Mouse (Mus musculus): ENCODE data around the gene Rai1. TPM values are rescaled to one million over a fixed set of nuclear protein-coding genes. Genes with fewer than 3 reads are reported as not detected.
A peak's percentile ranks its signal among the peaks of the same experiment; 100 is the strongest.

Gene Rai1
- polyA plus RNA-seq, 2 experiments: 4.5 to 7.2 TPM

- Histone ChIP-seq H3K9ac (replicated peaks) (no peak overlapping the region), H3K4me1 (replicated peaks; ENCODE audit: control insufficient read depth in 2 of 2, insufficient read depth in 2 of 2, low read length in 1 of 2) (peaks cover 37 to 53% of the 10 kb centered on the region in 2 experiments), H3K27me3 (ENCODE audit: control insufficient read depth, insufficient read depth, low read length) (no peaks in the 10 kb centered on the region), H3K36me3 (replicated peaks; ENCODE audit: control insufficient read depth, insufficient read depth, low read depth) (peaks cover 5% of the 10 kb centered on the region; the same call in 1 of the 2 replicates), H3K4me2 (ENCODE audit: low read depth) (peak overlapping the region; percentile 37), H3K4me3 (ENCODE audit: insufficient read depth in 1 of 2, low read depth in 2 of 2, low read length in 2 of 2) (no peak overlapping the region), H3K9me3 (ENCODE audit: control insufficient read depth, low read length) (no peaks in the 10 kb centered on the region), H3K27ac (no peak overlapping the region)
- DNase-seq (ENCODE audit: low read depth in 3 of 3, low spot score in 3 of 3): no peak
- TF ChIP-seq EP300 (IDR thresholded peaks at IDR 0.05; ENCODE audit: low read depth) (no peak), CTCF (IDR thresholded peaks at IDR 0.05; ENCODE audit: low read depth) (no peak)
- 84% methylated on average over 1 of the region's 1 CpGs for WGBS (ENCODE audit: insufficient replicate concordance)
- ATAC-seq (ENCODE audit: insufficient read depth): no peak
Observed at GRCm38 (mm10) chr11:60216671-60217070, 111.9 kb downstream of the Rai1 start.

GRCm38 (mm10) chr11:60217467-60217866, 112.7 kb downstream of the Rai1 start:
- Histone ChIP-seq H3K36me3 (replicated peaks; ENCODE audit: control insufficient read depth, insufficient read depth, low read depth) (peaks cover 5% of the 10 kb centered on the region; the same call in 1 of the 2 replicates), H3K27ac (peak overlapping the region; percentile 36), H3K27me3 (ENCODE audit: control insufficient read depth, insufficient read depth, low read length) (no peaks in the 10 kb centered on the region), H3K4me1 (replicated peaks; ENCODE audit: control insufficient read depth in 2 of 2, insufficient read depth in 2 of 2, low read length in 1 of 2) (peaks cover 34 to 55% of the 10 kb centered on the region in 2 experiments), H3K9me3 (ENCODE audit: control insufficient read depth, low read length) (no peaks in the 10 kb centered on the region), H3K9ac (replicated peaks) (0 out of 2 replicates have a peak overlapping the region, but pooled peaks have one; percentile 7), H3K4me3 (ENCODE audit: insufficient read depth in 1 of 2, low read depth in 2 of 2, low read length in 2 of 2) (no peak overlapping the region), H3K4me2 (ENCODE audit: low read depth) (peak overlapping the region; percentile 37)
- peak; percentile 86 for TF ChIP-seq EP300 (IDR thresholded peaks at IDR 0.05; ENCODE audit: low read depth)
- TF ChIP-seq CTCF (IDR thresholded peaks at IDR 0.05; ENCODE audit: low read depth): no peak
- ATAC-seq (ENCODE audit: insufficient read depth) (peak; percentile 51; the same call in 1 of the 2 replicates), DNase-seq (ENCODE audit: low read depth in 3 of 3, low spot score in 3 of 3) (peak in 1 of 3 experiments; percentile 39)
- 26% methylated on average over 7 of the region's 7 CpGs for WGBS (ENCODE audit: insufficient replicate concordance)

GRCm38 (mm10) chr11:60219609-60220008, 114.8 kb downstream of the Rai1 start:
- H3K4me2 ChIP-seq (ENCODE audit: low read depth): peak overlapping the region; percentile 97
- peak overlapping the region; percentile 90 for H3K27ac ChIP-seq
- ATAC-seq (ENCODE audit: insufficient read depth) (no peak), DNase-seq (ENCODE audit: low read depth in 3 of 3, low spot score in 3 of 3) (peak in 1 of 3 experiments; percentile 54)
- peak overlapping the region; percentile 75 to 94 for H3K4me3 ChIP-seq (ENCODE audit: insufficient read depth in 1 of 2, low read depth in 2 of 2, low read length in 2 of 2)
- TF ChIP-seq CTCF (IDR thresholded peaks at IDR 0.05; ENCODE audit: low read depth) (no peak), EP300 (IDR thresholded peaks at IDR 0.05; ENCODE audit: low read depth) (no peak)
- H3K9ac ChIP-seq (replicated peaks): peak overlapping the region; percentile 86
- no peaks in the 10 kb centered on the region for H3K27me3 ChIP-seq (ENCODE audit: control insufficient read depth, insufficient read depth, low read length)
- peaks cover 34 to 63% of the 10 kb centered on the region in 2 experiments for H3K4me1 ChIP-seq (replicated peaks; ENCODE audit: control insufficient read depth in 2 of 2, insufficient read depth in 2 of 2, low read length in 1 of 2)
- H3K9me3 ChIP-seq (ENCODE audit: control insufficient read depth, low read length): no peaks in the 10 kb centered on the region
- H3K36me3 ChIP-seq (replicated peaks; ENCODE audit: control insufficient read depth, insufficient read depth, low read depth): peaks cover 5% of the 10 kb centered on the region; the same call in 1 of the 2 replicates
- 4% methylated on average over 8 of the region's 8 CpGs for WGBS (ENCODE audit: insufficient replicate concordance)

GRCm38 (mm10) chr11:60220291-60220804, 115.5 kb downstream of the Rai1 start:
- Histone ChIP-seq H3K4me3 (ENCODE audit: insufficient read depth in 1 of 2, low read depth in 2 of 2, low read length in 2 of 2) (peak overlapping the region; percentile 75 to 94), H3K27ac (peak overlapping the region; percentile 90), H3K4me1 (replicated peaks; ENCODE audit: control insufficient read depth in 2 of 2, insufficient read depth in 2 of 2, low read length in 1 of 2) (peaks cover 34 to 63% of the 10 kb centered on the region in 2 experiments), H3K4me2 (ENCODE audit: low read depth) (peak overlapping the region; percentile 97), H3K36me3 (replicated peaks; ENCODE audit: control insufficient read depth, insufficient read depth, low read depth) (peaks cover 5% of the 10 kb centered on the region; the same call in 1 of the 2 replicates), H3K9ac (replicated peaks) (peak overlapping the region; percentile 86), H3K9me3 (ENCODE audit: control insufficient read depth, low read length) (no peaks in the 10 kb centered on the region), H3K27me3 (ENCODE audit: control insufficient read depth, insufficient read depth, low read length) (no peaks in the 10 kb centered on the region)
- no peak for TF ChIP-seq EP300 (IDR thresholded peaks at IDR 0.05; ENCODE audit: low read depth)
- TF ChIP-seq CTCF (IDR thresholded peaks at IDR 0.05; ENCODE audit: low read depth): no peak
- DNase-seq (ENCODE audit: low read depth in 3 of 3, low spot score in 3 of 3) (peak; percentile 77 to 84 (median 81)), ATAC-seq (ENCODE audit: insufficient read depth) (peak; percentile 73)
- WGBS (ENCODE audit: insufficient replicate concordance): under 1% methylated on average over 46 of the region's 46 CpGs

- Histone ChIP-seq H3K27me3 (ENCODE audit: control insufficient read depth, insufficient read depth, low read length) (no peaks in the 10 kb centered on the region), H3K4me2 (ENCODE audit: low read depth) (peak overlapping the region; percentile 91), H3K9me3 (ENCODE audit: control insufficient read depth, low read length) (no peaks in the 10 kb centered on the region), H3K9ac (replicated peaks) (no peak overlapping the region), H3K4me3 (ENCODE audit: insufficient read depth in 1 of 2, low read depth in 2 of 2, low read length in 2 of 2) (no peak overlapping the region), H3K4me1 (replicated peaks; ENCODE audit: control insufficient read depth in 2 of 2, insufficient read depth in 2 of 2, low read length in 1 of 2) (peaks cover 30 to 59% of the 10 kb centered on the region in 2 experiments), H3K27ac (no peak overlapping the region), H3K36me3 (replicated peaks; ENCODE audit: control insufficient read depth, insufficient read depth, low read depth) (peaks cover 5% of the 10 kb centered on the region; the same call in 1 of the 2 replicates)
- DNase-seq (ENCODE audit: low read depth in 3 of 3, low spot score in 3 of 3): no peak
- no peak for ATAC-seq (ENCODE audit: insufficient read depth)
- WGBS (ENCODE audit: insufficient replicate concordance): 59% methylated on average over 6 of the region's 6 CpGs
- TF ChIP-seq EP300 (IDR thresholded peaks at IDR 0.05; ENCODE audit: low read depth): no peak
- no peak for TF ChIP-seq CTCF (IDR thresholded peaks at IDR 0.05; ENCODE audit: low read depth)
Observed at GRCm38 (mm10) chr11:60221425-60221824, 116.6 kb downstream of the Rai1 start.
